Mouse (Mus musculus): Measurements from ENCODE around the gene Ulk4. TPM values are rescaled to one million over a fixed set of nuclear protein-coding genes. Genes with fewer than 3 reads are reported as not detected.
"Not testable (repeated sequence)": the region's sequence is repeated elsewhere in the genome, so short reads cannot be mapped to it uniquely, and the experiment has no call there.

The Ulk4 gene
- polyA plus RNA-seq, 1 experiment from 2014 or later = 97.4 TPM

DNA sequence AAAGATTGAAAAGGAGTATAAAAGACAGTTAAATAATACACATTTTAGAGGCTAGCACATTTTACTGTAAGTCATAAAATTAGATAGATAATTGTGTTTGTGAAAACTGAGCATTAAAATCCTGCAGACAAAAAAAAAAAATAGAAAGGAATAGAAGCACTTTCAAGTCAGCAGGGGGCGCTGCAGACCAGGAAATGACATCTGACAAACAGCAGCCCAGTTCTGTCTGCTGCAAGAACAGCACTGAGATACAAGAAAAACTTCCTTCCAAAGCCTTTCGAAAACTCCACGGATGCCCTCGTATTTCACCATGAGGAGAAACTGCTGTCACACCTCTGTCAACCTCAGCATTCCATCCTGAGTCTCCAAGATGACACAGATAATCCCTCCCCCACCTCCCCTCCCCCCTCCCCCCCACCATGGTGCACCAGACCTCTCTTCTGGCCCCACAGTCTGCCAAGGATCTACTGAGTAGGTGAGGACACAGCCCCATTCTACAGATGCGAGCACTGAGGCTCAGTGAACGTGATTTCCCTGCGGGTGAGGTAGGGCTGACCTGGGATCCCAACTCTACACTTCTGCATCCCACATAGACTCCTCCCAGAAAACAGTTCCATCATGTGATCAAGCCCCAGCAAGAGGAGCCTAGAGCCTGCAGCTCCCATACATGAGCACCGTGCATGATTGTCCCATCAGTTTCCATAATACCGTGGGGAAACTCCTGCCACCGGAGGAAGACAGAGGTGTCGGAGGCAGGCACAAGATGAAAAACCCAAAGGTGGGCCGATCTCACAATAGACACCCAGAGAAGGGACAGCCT, 28.8 kb downstream of the Ulk4 start:
- 0 out of 2 replicates have a peak, but pooled peaks have one; percentile 18 for ATAC-seq (ENCODE audit: insufficient number of reproducible peaks, low FRiP score)
- 57% methylated on average over 12 of the region's 12 CpGs for WGBS
- no peaks in the 10 kb centered on the region for H3K9me3 ChIP-seq (replicated peaks)
- H3K9ac ChIP-seq = no peak overlapping the region
- H3K36me3 ChIP-seq = no peaks in the 10 kb centered on the region
- no peak overlapping the region for H3K4me2 ChIP-seq
- H3K4me3 ChIP-seq = no peak overlapping the region
- H3K27me3 ChIP-seq (replicated peaks) = no peaks in the 10 kb centered on the region
- no peak overlapping the region for H3K27ac ChIP-seq (ENCODE audit: poor library complexity, severe bottlenecking)
- H3K4me1 ChIP-seq (replicated peaks) = no peaks in the 10 kb centered on the region

DNA sequence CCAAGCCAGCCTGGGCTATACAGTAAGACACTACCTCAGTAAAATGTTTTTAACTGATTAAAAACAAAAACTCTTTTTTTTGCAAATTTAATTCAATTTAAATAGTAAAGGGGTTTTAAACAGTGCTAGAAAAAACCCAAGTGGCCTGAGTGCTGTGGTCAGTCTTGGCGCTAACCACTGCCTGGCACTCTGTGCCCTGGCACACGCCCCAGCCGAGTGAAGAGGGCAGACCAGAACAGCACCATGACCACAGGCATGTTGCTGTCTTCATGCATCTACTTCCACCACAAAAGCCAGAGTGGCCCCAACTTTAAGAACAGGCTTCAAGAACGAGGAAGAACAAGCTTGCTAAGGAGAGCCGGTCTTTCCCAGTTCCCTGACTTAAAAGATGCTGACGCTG, 29.9 kb downstream of the Ulk4 start:
- Histone ChIP-seq H3K4me1 (replicated peaks) (no peaks in the 10 kb centered on the region), H3K27me3 (replicated peaks) (no peaks in the 10 kb centered on the region), H3K4me2 (no peak overlapping the region), H3K9me3 (replicated peaks) (no peaks in the 10 kb centered on the region), H3K27ac (ENCODE audit: poor library complexity, severe bottlenecking) (no peak overlapping the region), H3K4me3 (no peak overlapping the region), H3K9ac (no peak overlapping the region), H3K36me3 (no peaks in the 10 kb centered on the region)
- ATAC-seq (ENCODE audit: insufficient number of reproducible peaks, low FRiP score) = no peak
- 70% methylated on average over 6 of the region's 6 CpGs for WGBS

DNA sequence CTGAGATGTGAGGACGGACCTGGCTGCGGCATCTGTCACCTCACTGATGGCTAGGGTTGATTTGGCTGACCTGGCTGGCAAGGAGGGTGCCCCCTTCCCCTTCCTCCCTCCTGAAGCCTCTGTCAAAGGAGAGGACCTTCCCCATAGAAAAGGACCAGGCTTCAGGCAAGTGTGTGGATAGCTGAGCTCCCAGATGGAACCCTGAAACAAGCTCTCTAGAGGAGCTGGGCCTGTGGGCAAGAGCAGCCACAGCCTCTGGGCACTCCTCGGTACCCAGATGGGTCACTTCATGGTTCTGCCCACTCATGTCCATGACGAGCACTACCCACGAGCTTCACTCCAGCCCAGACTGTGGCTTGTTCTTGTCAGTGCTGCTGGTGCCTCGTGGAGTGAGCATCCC, 34.7 kb downstream of the Ulk4 start:
- WGBS = 72% methylated on average over 6 of the region's 6 CpGs
- no peak overlapping the region for H3K4me2 ChIP-seq

DNA sequence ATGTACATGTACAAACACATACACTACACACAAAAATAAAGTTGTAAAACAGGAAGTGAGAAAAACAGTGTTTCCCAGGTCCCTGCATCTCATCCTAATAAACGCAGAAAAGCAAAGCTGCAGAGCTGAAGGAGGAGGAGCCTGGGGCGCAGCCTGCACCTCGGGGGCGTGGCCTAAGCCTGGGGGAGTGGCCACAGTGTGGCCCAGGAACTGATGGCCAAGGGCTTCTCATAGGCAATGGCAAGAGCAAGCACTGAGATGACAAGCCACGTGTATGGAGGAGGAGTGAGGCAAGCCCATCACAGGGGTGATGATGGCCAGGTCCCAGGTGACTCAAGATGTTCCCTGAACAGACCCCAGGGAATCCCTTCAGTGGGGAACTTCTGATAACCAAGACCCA, 35.2 kb downstream of the Ulk4 start:
- Histone ChIP-seq H3K27me3 (replicated peaks) (peaks cover 12% of the 10 kb centered on the region), H3K9me3 (replicated peaks) (no peaks in the 10 kb centered on the region), H3K4me1 (replicated peaks) (no peaks in the 10 kb centered on the region), H3K9ac (no peak overlapping the region), H3K27ac (ENCODE audit: poor library complexity, severe bottlenecking) (no peak overlapping the region), H3K36me3 (no peaks in the 10 kb centered on the region), H3K4me2 (no peak overlapping the region), H3K4me3 (no peak overlapping the region)
- no peak for ATAC-seq (ENCODE audit: insufficient number of reproducible peaks, low FRiP score)
- 28% methylated on average over 5 of the region's 5 CpGs for WGBS

More for the DNA sequence above, 34.7 kb downstream of the Ulk4 start:
- H3K9me3 ChIP-seq (replicated peaks) = no peaks in the 10 kb centered on the region
- no peak overlapping the region for H3K9ac ChIP-seq
- H3K36me3 ChIP-seq = no peaks in the 10 kb centered on the region
- no peak overlapping the region for H3K4me3 ChIP-seq
- no peak for ATAC-seq (ENCODE audit: insufficient number of reproducible peaks, low FRiP score)
- H3K27me3 ChIP-seq (replicated peaks) = peaks cover 12% of the 10 kb centered on the region
- no peak overlapping the region for H3K27ac ChIP-seq (ENCODE audit: poor library complexity, severe bottlenecking)
- no peaks in the 10 kb centered on the region for H3K4me1 ChIP-seq (replicated peaks)

DNA sequence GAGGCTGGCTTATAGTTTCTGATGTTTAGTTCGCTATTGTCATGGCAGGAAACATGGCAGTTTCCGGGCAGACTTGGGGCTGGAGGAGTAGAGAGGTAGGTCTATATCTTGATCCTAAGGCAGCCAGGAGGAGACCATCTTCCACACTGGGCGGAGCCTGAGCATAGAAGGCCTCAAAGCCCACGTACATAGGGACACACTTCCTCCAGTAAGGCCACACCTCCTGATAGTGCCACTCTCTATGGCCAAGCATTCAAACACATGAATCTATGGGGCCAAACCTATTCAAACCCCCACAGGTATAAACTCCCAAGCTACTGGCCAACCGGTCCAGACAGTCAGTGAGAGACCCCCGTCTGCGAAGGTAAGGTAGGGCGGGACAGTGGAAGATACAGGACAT, 35.6 kb downstream of the Ulk4 start:
- H3K4me1 ChIP-seq (replicated peaks) = no peaks in the 10 kb centered on the region
- H3K36me3 ChIP-seq = no peaks in the 10 kb centered on the region
- H3K4me3 ChIP-seq = no peak overlapping the region
- peaks cover 12% of the 10 kb centered on the region for H3K27me3 ChIP-seq (replicated peaks)
- WGBS = 77% methylated on average over 8 of the region's 8 CpGs
- no peak overlapping the region for H3K27ac ChIP-seq (ENCODE audit: poor library complexity, severe bottlenecking)
- H3K9ac ChIP-seq = no peak overlapping the region
- H3K4me2 ChIP-seq = no peak overlapping the region
- H3K9me3 ChIP-seq (replicated peaks) = no peaks in the 10 kb centered on the region
- ATAC-seq (ENCODE audit: insufficient number of reproducible peaks, low FRiP score) = no peak

DNA sequence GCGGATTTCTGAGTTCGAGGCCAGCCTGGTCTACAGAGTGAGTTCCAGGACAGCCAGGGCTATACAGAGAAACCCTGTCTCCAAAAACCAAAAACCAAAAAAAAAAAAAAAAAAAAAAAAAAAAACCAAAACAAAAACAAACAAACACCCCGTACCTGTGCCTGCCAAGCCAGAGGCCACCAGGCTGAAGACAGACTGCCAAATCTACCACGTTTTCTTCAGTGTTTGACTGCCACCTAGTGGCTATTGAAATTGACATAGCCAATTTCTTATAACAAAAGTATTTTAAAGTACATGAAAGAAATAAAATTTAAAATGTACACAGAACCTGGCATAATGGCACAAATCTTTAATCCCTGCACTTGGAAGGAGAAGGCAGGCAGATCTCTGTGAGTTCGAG, 36.8 kb downstream of the Ulk4 start:
- not testable (repeated sequence) for H3K4me1 ChIP-seq (replicated peaks); ATAC-seq (ENCODE audit: insufficient number of reproducible peaks, low FRiP score); H3K4me3 ChIP-seq; H3K9ac ChIP-seq; H3K27ac ChIP-seq (ENCODE audit: poor library complexity, severe bottlenecking); H3K4me2 ChIP-seq; H3K36me3 ChIP-seq; H3K9me3 ChIP-seq (replicated peaks)
- peaks cover 12% of the 10 kb centered on the region for H3K27me3 ChIP-seq (replicated peaks)
- 46% methylated on average over 5 of the region's 5 CpGs for WGBS

DNA sequence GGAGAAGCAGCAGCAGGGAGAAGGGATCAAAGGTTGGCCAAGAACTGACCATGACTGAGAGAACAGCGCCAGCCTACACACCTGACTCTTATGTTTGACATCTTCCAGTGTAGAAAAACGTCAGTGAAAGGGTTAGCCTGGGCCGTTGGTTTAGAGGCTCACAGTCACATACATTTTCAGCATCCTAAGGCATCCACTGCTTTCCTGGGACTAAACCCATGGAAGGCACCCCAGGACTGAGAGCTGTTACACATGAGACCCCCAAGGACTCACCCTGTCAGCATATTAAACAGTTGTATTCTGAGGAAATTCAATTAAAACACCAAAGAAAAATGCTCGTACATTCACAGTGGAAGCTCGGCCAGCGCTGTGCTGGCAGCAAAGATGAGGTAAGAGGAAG, 37.4 kb downstream of the Ulk4 start:
- no peaks in the 10 kb centered on the region for H3K9me3 ChIP-seq (replicated peaks)
- H3K4me2 ChIP-seq = no peak overlapping the region
- no peak overlapping the region for H3K9ac ChIP-seq
- no peak overlapping the region for H3K27ac ChIP-seq (ENCODE audit: poor library complexity, severe bottlenecking)
- no peak overlapping the region for H3K4me3 ChIP-seq
- peaks cover 12% of the 10 kb centered on the region for H3K27me3 ChIP-seq (replicated peaks)
- WGBS = 69% methylated on average over 6 of the region's 6 CpGs
- H3K36me3 ChIP-seq = no peaks in the 10 kb centered on the region
- no peak for ATAC-seq (ENCODE audit: insufficient number of reproducible peaks, low FRiP score)
- no peaks in the 10 kb centered on the region for H3K4me1 ChIP-seq (replicated peaks)

DNA sequence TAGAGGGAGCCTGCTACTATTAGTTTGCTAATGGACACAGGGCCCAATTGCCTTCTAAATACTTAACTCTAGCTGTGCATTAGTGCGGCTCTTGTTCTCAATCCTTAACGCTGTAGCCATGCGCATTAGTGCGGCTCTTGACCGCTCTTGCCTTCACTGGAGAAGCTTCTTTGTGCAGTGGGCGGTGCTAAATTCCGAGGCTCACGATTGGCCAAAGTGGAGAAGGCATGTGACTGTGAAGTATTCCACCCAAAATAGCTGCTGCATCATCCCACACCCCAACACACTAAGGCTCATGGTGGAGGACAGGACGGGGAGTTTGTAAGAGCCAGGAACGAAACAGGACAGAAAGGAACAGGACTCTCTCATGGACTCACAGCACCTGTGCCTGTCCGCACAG, 58.4 kb downstream of the Ulk4 start:
- H3K9ac ChIP-seq = no peak overlapping the region
- 72% methylated on average over 11 of the region's 11 CpGs for WGBS
- no peaks in the 10 kb centered on the region for H3K36me3 ChIP-seq
- no peak for ATAC-seq (ENCODE audit: insufficient number of reproducible peaks, low FRiP score)
- H3K4me2 ChIP-seq = no peak overlapping the region
- H3K27me3 ChIP-seq (replicated peaks) = peaks cover 6% of the 10 kb centered on the region
- H3K27ac ChIP-seq (ENCODE audit: poor library complexity, severe bottlenecking) = no peak overlapping the region; the same call in 1 of the 2 replicates
- H3K4me3 ChIP-seq = no peak overlapping the region
- no peaks in the 10 kb centered on the region; the same call in 1 of the 2 replicates for H3K9me3 ChIP-seq (replicated peaks)
- 0 out of 2 replicates have a peak, but pooled peaks cover 7% of the 10 kb centered on the region for H3K4me1 ChIP-seq (replicated peaks)

DNA sequence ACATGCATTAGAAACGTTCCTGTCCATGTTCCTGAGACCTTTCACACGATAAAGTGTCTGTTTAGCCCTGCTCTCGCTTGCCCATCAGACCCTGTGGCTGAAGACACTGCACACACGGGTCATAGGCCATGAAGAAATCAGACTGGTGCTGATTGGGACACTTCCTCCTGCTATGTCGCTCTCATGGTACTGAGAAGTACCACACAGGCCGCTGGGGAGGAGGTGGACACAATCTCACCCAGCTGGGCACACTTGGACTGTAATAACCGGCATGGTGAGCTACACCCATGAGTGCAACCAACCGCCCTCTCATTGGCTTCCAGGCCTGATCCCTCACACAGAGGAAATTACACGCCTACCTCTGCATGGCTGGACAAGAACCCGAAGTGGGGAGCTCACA, 58.8 kb downstream of the Ulk4 start:
- H3K4me2 ChIP-seq = no peak overlapping the region
- 0 out of 2 replicates have a peak, but pooled peaks cover 7% of the 10 kb centered on the region for H3K4me1 ChIP-seq (replicated peaks)
- H3K27ac ChIP-seq (ENCODE audit: poor library complexity, severe bottlenecking) = no peak overlapping the region; the same call in 1 of the 2 replicates
- H3K4me3 ChIP-seq = no peak overlapping the region
- H3K27me3 ChIP-seq (replicated peaks) = peaks cover 6% of the 10 kb centered on the region
- no peak for ATAC-seq (ENCODE audit: insufficient number of reproducible peaks, low FRiP score)
- 78% methylated on average over 10 of the region's 10 CpGs for WGBS
- no peaks in the 10 kb centered on the region for H3K36me3 ChIP-seq
- H3K9ac ChIP-seq = no peak overlapping the region
- H3K9me3 ChIP-seq (replicated peaks) = no peaks in the 10 kb centered on the region; the same call in 1 of the 2 replicates

DNA sequence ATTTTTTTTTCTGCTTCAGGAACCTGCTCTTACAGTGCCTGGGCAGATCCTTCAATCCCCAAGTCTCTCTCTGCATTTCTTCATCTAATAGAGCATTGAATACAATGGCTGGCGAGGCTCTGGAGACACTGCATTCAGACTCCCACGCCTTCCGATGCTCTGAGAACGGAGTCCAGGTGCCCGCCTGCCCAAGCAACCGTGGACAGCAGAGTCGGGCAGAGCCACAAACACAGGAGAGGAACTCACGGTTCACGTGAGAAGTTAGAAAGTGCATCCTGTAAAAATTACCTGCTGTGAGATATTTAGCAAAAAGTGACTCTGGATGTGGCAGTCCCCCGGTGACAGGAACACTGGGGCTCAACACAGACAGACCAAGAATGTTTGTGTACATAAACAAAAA, 59.3 kb downstream of the Ulk4 start:
- WGBS = 86% methylated on average over 10 of the region's 10 CpGs
- Histone ChIP-seq H3K9ac (no peak overlapping the region), H3K4me2 (no peak overlapping the region), H3K4me1 (replicated peaks) (0 out of 2 replicates have a peak, but pooled peaks cover 7% of the 10 kb centered on the region), H3K27me3 (replicated peaks) (peaks cover 6% of the 10 kb centered on the region), H3K27ac (ENCODE audit: poor library complexity, severe bottlenecking) (no peak overlapping the region), H3K4me3 (no peak overlapping the region), H3K36me3 (no peaks in the 10 kb centered on the region), H3K9me3 (replicated peaks) (no peaks in the 10 kb centered on the region; the same call in 1 of the 2 replicates)
- ATAC-seq (ENCODE audit: insufficient number of reproducible peaks, low FRiP score) = no peak

DNA sequence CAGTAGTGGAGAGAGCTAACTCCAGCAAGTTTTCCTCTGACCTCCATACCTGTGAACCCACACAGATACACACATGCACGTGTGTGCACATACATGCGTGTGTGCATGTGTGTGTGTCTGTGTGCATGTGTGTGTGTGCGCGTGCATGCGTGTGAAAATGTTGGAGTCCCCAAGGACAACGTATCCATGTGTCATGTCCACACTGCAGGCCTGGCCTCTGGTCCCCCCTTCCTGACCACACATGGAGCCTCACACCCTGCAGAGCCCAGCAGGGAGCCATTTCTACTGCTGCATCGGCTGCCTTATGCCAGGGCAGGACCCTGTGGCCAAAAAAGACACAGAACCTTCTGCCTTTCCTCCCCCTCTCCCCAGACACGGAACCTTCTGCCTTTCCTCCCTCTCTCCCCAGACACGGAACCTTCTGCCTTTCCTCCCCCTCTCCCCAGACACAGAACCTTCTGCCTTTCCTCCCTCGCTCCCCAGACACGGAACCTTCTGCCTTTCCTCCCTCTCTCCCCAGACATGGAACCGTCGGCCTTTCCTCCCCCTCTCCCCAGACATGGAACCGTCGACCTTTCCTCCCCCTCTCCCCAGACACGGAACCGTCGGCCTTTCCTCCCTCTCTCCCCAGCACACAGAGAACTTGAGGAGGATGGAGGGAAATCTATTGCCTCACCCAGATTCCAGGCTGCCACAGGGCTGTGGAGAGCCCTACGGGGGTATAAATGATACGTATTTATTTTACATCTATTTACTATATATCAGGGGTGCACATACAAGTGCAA, 60.3 kb downstream of the Ulk4 start:
- H3K27me3 ChIP-seq (replicated peaks) = peaks cover 6% of the 10 kb centered on the region
- 0 out of 2 replicates have a peak, but pooled peaks cover 7% of the 10 kb centered on the region for H3K4me1 ChIP-seq (replicated peaks)
- no peak overlapping the region for H3K27ac ChIP-seq (ENCODE audit: poor library complexity, severe bottlenecking)
- H3K9ac ChIP-seq = no peak overlapping the region
- H3K9me3 ChIP-seq (replicated peaks) = no peaks in the 10 kb centered on the region; the same call in 1 of the 2 replicates
- H3K36me3 ChIP-seq = no peaks in the 10 kb centered on the region
- 65% methylated on average over 20 of the region's 20 CpGs for WGBS
- H3K4me2 ChIP-seq = no peak overlapping the region
- no peak overlapping the region for H3K4me3 ChIP-seq
- no peak for ATAC-seq (ENCODE audit: insufficient number of reproducible peaks, low FRiP score)
